Mouse (Mus musculus): ENCODE measurements at regions not wholly inside any gene's neighbourhood (a gene's known extent, or its start where the extent isn't known, plus 50 kb on each side); places are given as distances from the start of the nearest gene placed in this dataset.

- DNase-seq (ENCODE audit: extremely low read depth, low read depth) = no peak
These were observed 192.5 kb upstream of the Krr1 start for GRCm38 (mm10) chr10:111779956-111780355.

GRCm38 (mm10) chr10:111782195-111782810 is 190.2 kb upstream of the Krr1 start:
- no peak for DNase-seq (ENCODE audit: extremely low read depth, low read depth)

DNA sequence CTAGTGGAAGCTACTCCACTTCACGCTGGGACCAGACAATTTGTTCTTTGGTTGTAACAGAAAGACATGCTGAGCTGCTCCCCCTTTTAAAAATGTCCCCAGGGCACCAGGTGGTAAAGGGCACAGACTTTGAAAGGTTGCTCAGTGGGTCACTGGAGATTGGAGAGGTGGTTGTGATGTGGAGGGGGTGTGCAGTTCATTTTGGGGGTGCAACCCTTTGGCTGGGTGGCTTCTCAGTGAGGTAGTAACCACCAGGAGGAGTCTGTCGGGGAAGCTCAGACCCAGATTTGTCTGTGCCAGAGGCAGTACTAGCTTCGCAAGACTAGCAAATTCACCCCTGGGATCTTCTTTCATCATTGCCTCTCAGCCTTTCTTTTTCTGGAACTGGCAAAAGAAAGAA is 189.0 kb upstream of the Krr1 start:
- DNase-seq (ENCODE audit: extremely low read depth, low read depth) = no peak

- DNase-seq (ENCODE audit: extremely low read depth, low read depth) = no peak
These were observed 188.2 kb upstream of the Krr1 start for GRCm38 (mm10) chr10:111784065-111784853.

- no peak for DNase-seq (ENCODE audit: extremely low read depth, low read depth)
These were observed 185.3 kb upstream of the Krr1 start for GRCm38 (mm10) chr10:111787175-111787574.

GRCm38 (mm10) chr10:111789264-111789663 is 183.2 kb upstream of the Krr1 start:
- DNase-seq (ENCODE audit: extremely low read depth, low read depth) = no peak

- no peak for DNase-seq (ENCODE audit: extremely low read depth, low read depth)
These were observed 181.6 kb upstream of the Krr1 start for GRCm38 (mm10) chr10:111790911-111791310.

DNA sequence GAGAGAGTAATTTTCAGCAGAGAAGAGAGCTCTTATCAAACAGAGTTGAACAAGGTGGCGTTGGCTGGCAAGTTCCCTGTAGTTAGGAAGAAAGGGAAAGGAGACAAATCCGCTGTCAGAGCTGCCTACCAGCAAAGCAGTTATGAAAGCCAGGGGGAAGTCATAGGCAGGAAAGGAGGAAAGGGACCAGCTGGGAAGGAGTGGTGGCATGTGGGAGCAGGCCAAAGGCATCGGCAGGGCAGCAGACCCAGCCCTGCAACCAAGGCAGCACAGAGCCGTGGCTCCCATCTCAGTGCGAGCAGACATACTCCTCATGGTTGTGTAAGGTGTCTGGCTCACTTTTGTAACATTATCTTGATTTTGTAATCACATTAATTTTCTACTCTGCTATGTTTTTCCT is 177.4 kb upstream of the Krr1 start:
- no peak for DNase-seq (ENCODE audit: extremely low read depth, low read depth)

DNA sequence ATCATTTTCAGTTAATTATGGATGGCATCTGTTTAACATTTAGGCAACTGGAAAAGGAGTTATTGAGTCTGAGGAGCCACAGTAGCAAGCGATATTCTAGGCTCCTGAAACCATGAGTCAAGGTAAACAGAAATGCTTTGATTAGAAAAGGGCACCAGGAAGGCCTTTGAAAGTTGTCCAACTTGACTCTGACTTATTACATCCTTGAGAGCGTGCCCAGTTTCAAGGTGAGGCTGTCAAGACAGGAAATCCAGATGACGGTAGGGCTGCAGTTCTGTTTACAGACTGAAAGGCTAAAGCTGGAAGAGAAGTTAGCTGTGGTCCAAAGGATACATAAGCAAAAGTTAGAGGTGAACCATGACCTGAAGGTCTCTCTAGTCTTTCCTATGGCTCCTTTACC is 176.7 kb upstream of the Krr1 start:
- no peak for DNase-seq (ENCODE audit: extremely low read depth, low read depth)

- DNase-seq (ENCODE audit: extremely low read depth, low read depth) = no peak
These were observed 173.6 kb upstream of the Krr1 start for GRCm38 (mm10) chr10:111798851-111799281.

GRCm38 (mm10) chr10:111799850-111800589 is 172.4 kb upstream of the Krr1 start:
- DNase-seq (ENCODE audit: extremely low read depth, low read depth) = no peak

DNA sequence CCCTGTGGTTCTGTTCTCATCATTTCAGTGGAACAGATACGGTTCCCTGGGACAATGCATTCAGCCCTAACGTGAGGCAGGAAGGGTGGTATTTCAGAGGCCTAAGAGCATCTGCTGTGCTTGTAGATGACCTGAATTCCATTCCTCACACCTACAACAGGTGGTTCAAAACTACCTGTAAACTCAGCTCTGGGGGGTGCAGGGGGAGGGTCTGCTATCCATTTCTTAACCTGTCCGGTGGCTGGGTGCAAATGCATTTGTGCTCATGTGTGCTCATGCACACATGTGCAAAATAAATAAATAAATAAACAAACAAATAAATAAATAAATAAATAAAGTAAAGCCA is 171.9 kb upstream of the Krr1 start:
- no peak for DNase-seq (ENCODE audit: extremely low read depth, low read depth)

GRCm38 (mm10) chr10:111801021-111801793 is 171.3 kb upstream of the Krr1 start:
- no peak for DNase-seq (ENCODE audit: extremely low read depth, low read depth)

GRCm38 (mm10) chr10:111801794-111802359 is 170.6 kb upstream of the Krr1 start:
- no peak for DNase-seq (ENCODE audit: extremely low read depth, low read depth)

- no peak for DNase-seq (ENCODE audit: extremely low read depth, low read depth)
These were observed 166.1 kb upstream of the Krr1 start for GRCm38 (mm10) chr10:111806333-111806732.

DNA sequence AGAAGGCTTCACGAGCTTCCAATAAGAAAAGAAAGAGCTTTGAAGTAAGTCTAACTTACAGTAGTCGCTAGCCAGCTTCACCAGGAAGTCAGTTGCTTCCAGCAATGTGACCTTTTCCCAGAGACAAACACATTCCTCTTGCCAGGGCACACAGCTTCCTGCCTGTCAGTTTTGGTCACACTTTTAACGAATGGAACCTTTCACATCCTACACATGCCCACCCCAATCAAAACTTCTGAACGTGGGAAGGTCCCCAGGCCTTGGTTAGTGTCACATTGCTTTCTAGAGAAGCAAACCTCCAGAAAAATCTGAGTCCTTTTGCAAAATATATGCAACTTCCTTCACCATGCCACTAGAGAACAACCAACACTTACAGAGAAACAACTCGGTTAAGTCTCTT is 165.5 kb upstream of the Krr1 start:
- no peak for DNase-seq (ENCODE audit: extremely low read depth, low read depth)

- DNase-seq (ENCODE audit: extremely low read depth, low read depth) = no peak
These were observed 158.7 kb upstream of the Krr1 start for GRCm38 (mm10) chr10:111813736-111814135.

- no peak for DNase-seq (ENCODE audit: extremely low read depth, low read depth)
These were observed 157.8 kb upstream of the Krr1 start for GRCm38 (mm10) chr10:111814648-111815047.

DNA sequence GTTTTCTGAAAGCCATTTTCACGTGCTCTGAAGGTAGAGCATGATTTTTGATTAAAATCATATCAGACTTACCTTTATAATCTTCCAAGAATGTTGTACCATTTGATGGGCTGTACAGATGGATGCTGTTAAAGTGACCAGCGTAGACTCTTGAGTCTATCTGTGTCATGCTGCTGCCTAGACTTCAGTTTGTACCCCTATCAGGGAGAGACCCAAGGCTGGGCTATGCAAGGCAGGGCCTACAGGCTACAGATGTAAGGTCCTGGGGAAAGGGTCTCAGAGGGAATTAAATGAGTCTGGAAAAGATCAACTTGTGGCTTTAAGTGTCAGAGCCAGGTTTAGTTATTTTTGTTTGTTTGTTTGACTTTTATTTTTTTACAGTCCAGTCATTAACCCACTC is 157.3 kb upstream of the Krr1 start:
- DNase-seq (ENCODE audit: extremely low read depth, low read depth) = no peak

GRCm38 (mm10) chr10:111815821-111816599 is 156.5 kb upstream of the Krr1 start:
- DNase-seq (ENCODE audit: extremely low read depth, low read depth) = no peak
